Mouse (Mus musculus): ENCODE results near the gene Dcaf8. TPM values are rescaled to one million over a fixed set of nuclear protein-coding genes. Genes with fewer than 3 reads are reported as not detected.

Gene Dcaf8
- total RNA-seq, 2 experiments from 2014 or later: 132 to 146 TPM

DNA sequence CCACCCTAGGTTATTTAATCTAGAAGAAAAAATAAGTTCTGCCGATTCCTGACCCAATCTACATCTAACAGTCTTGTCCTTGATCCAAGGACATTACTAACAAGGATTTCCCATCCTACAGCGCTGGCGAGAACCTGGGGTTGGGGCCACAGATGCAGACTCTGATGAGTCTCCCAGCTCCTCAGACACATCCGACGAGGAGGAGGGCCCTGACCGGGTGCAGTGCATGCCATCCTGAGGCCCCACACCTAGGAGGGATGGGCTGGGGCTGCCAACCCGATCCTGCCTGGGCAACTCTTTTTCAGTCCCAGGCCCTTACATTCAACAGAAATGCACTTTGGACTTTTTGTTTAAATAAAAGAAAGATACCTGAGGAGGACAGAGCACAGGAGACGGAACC is 46.6 kb downstream of the Dcaf8 start:
- no peak for DNase-seq

DNA sequence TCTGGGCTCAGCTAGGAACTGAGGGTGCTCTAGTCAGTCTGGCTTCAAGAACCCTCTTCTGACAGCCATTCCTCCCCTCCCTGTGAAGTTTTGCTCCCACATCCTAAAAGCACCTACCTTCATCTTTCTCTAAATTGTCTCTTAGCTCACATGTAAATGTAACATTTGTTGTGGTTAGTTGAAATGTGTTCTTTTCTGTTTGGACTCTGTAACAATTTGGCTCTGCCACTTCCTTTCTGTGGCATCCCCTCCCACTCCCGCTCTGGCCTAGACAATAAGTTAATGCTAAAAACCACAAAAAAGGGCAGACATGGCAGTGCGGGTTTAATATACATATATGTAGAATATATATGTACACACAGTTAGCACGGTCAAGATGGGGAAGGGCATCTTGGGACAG is 49.3 kb downstream of the Dcaf8 start:
- DNase-seq: no peak

DNA sequence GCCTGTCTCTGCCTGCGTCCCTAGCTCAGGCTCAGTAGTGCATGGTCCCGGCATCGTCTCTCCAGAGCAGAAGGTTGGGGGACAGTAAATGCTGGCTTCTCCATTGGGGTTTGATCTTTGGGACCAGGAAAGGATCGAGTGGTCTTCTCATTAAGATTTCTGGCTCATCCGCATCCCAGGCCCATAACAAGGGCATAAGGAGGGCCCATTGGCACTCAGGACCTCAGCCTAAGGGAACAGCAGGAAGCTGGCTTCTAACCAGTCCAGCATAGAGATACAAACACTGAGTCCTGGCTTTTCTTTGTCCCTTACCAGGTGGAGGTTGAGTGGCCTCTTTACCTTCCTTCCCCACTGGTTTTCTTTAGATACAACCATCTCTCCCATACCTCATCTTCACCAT is 50.0 kb downstream of the Dcaf8 start:
- DNase-seq: no peak

DNA sequence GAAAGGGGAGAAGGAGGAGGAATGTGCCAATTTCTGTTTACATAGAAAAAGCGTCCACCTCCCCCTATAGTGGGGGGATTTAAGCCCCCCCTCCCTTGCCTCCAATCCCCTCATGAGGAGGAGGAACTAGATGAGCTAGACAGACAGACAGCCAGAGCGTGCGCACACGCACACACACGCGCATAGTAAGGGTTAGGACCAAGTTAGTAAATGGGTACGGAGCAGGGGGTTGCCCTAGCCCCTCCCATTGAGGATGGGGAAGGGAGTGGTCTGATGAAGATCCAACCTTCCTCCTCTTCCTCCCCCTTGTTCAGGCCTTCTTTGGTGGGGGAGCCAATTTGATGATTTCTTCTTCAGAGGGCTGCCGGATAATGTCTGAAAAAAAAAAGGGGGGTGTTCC is 50.4 kb downstream of the Dcaf8 start:
- DNase-seq: no peak

DNA sequence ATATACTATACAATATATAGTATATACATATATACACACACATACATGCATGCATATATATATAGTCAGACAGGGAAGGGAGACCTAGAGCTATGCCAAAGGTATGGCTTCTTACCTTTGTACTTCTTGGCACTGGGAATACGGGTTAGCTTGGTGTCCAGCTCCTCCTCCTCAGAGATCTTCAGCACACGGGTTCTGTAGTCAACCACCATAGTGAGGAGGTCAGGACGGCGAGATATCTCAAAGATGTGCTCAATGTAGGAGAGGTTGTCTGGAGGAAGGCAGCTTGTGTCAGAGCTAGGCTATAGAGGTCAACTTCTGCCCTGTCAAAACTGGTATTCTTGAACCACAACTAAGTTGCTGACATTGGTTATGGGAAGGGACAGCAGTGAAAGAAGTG is 51.1 kb downstream of the Dcaf8 start:
- DNase-seq: no peak

DNA sequence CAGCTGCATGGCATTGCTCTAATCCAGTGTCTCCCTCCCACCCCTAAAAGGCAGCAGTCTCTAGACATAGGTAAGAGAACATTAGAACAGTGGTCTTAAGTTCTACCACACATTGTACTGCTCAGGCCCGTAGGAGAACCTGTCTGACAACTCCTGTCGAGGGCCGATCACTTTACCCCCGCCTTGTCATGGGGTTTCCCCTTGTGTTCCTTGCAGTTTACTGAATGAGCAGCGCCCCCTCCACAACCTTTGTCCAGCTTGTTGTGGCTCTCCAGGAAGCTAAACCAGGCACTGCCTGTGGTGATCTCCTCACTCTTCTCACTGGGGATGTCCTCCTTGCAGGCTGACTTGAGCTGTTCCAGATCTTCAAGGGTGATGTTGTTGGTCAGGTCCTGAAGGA is 52.3 kb downstream of the Dcaf8 start:
- DNase-seq: no peak

DNA sequence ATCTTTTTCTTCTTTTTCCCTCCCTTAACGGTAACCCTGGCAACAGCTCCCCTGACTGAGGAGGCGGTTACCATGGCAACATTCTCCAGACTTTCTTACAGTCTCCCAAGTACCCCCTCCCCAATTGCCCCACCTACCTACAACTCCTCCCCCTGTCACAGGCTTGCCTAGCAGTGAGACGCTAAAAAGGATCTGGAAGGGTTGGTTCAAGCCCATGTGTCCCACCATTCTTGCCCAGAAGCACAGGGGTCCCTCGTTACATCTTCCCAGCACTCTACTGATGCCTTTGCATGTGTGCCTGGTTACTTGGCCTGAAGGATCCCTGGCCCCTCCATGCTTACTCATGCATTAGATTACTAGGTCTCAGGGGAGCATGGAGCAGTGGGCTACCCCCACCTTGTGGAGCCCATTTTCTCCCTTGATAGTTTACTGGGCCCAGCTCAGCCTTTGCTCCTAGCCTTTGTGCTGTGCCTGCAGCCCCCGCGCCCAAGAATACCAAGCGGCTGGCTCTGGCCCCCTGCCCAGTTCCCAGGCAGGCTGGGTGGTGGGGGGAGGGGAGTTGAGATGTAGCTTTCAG is 53.1 kb downstream of the Dcaf8 start:
- peak; percentile 45 for DNase-seq

DNA sequence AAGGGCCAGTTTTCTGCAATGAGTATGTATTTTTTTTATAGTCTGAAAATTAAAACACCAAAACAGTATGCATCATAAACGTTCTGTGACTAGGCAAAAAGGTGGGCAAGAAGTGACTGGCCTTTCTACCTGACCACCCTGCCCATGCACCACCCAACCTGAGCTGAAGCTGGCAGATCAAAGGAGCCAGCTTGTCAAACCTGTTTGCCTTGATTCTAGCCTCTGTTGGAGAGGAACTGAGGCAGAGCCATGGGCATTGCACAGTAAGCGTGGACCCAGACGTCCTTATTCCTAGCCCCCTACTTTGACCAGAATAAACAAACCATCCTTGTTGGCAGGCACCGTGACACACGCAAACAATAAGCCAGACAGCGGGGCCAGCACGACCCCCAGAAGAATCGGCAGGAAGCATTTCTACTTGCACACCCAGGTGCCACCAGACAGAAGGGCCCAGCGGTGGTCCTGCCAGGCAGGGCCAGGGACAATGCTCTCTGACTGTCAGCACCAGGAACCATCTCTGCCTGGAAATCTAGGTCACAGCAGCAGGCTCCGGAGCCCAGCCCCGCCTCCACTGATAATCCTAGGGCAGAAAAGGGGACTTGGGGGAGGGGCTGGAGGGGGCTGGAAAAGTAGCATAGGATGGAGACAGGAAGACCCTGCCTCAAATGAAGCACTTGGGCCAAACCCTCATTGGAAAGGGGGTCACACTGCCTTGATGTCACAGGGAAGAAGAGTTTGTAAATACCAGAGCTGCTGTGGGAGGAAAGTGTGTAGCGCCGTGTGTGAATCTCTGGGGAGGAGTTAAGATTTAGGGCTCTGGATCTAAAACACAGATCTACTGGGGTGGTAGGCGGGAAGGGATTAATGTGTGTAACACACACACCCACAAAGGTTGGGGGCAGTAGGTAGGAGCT is 54.3 kb downstream of the Dcaf8 start:
- no peak for DNase-seq

DNA sequence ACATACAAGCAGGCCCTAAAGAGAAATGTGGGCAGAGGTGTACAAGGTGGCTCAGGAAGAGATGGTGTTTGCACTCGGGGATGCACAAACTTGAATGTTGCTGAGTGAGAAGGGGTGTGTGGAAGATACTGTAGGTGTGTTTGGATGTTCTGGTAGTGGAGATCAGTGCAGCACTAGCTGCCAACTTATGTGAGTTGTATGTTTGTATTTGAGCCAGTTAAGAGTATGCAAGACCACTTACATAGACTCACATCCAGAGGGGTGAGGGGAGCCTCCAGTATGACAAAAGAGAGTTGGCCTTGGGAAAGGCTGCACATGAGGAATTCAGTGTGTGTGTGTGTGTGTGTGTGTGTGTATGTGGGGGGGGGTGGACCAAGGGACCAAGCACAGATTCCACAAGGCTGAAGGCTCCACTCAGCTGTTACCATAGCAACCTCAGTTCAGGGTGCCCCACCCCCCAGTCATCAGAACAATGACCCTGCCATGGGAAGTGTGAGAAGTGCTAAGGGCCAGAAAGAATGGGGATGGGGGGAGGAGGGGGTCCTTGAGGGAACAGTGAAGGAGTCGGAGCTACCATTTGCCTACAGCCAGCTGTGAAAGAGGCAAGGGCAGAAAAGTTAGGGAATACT is 55.1 kb downstream of the Dcaf8 start:
- no peak for DNase-seq

DNA sequence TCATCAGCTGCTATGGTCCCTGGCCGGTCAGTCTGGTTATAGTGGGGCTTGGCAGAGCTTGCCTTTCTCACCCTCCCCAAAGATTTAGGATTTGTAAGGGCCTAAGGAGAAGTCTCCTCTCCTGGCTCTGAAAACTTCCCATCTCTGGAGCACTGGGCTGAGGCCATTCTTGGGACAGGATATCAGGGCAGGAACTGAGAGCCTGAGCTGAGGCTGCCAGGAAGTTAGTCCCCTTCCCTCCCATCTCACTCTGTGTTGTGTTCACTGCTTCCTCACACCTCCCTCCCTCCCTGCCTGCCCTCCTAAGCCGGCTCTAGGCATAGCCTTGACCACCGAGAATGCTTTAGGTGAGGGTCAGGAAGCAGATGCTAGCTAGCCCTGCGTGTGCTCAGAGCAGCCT is 55.7 kb downstream of the Dcaf8 start:
- DNase-seq: no peak

DNA sequence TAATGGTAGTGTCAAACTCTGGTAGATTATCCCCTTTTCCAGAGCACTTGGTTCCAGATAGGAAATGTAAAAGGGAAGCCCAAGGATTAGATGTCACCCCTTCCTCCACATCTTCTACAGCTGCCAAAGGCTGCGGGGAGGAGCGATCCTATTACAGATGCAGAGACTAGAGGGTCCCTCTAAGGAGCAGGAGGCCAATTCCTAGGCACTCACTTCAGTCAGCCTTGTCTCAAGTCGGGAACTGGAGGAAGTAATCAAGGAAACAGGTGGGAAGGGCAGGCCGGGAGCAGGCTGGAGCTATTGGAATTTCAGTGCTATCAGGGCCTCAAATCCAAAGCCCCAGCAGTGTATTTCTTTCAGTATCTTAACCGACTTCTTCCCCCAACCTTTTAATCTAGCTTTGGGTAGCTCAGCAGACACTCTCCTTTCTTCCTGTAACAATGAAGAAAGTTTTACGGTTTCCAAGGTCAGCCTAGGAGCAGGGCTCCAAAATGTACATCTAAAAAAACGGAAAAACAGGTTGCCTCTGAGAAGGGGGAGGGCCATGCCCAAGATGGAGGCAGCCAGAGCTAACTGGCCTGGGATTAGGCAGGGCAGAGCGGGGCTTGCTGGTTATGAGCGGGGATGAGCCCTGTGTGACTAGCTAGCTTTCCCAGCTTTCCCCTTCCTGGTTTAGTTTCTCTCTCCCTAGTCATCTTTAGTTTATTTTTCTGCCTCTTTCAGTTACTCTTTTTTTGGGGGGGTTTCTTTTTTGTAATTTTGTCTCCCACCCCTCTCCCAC is 56.3 kb downstream of the Dcaf8 start:
- DNase-seq: no peak

DNA sequence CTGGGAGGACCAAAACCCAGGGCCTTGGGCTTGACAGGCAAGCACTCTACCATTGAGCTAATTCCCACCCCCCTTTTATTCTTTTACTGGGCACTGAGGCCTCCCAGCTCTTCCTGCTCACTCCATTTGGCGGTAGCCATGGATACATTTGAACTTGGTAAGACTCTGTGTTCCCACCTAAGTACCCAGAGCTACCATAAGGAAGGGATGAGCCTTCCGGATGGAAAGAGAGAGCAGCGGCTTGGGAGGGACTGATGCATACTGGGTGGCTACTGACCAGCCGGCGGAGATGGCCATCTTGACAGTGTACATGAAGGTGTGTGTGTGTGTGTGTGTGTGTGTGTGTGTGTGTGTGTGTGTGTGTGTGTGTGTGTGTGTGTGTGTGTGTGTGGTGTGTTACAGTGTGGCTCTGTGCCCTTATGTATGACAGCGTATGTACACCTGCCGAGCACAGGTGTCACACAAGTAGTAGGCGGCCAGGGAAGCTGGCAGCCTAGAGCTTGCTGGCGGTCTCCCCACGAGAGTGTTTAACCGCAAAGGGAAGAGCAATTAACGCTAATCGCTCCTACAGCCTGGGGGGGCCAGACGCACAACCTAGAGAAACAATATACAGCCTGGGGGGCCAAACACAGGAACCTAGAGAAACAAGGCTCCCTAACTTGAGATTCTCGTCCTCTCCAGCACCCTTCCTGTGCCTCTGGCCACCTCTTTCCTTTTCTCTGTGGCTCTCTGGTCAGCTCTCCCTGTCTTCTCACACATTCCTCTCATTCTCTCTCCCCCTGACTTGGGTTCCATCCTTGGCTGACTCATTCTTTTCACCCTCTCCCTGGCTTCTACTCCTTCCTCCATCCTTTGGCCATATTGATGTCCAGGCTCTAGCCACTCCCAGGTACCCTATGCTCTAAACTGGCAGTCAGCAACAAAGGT is 57.2 kb downstream of the Dcaf8 start:
- DNase-seq: no peak

DNA sequence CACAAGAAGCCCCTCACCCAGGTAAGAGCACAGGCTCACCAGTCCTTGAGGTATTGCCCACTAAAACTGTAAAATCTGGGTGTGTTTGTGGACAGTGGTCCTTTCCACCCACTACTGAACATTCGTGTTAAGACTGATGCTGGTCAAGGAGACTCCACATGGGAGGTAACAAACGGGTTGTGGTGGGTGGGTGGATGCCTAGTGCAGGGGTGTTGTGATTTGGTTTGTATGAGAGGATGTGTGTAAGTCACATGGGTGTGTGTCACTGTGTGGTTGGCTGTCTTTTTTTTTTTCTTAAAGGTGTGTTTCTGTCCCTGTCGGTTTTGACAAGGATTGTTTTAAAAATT is 57.8 kb downstream of the Dcaf8 start:
- DNase-seq: no peak

DNA sequence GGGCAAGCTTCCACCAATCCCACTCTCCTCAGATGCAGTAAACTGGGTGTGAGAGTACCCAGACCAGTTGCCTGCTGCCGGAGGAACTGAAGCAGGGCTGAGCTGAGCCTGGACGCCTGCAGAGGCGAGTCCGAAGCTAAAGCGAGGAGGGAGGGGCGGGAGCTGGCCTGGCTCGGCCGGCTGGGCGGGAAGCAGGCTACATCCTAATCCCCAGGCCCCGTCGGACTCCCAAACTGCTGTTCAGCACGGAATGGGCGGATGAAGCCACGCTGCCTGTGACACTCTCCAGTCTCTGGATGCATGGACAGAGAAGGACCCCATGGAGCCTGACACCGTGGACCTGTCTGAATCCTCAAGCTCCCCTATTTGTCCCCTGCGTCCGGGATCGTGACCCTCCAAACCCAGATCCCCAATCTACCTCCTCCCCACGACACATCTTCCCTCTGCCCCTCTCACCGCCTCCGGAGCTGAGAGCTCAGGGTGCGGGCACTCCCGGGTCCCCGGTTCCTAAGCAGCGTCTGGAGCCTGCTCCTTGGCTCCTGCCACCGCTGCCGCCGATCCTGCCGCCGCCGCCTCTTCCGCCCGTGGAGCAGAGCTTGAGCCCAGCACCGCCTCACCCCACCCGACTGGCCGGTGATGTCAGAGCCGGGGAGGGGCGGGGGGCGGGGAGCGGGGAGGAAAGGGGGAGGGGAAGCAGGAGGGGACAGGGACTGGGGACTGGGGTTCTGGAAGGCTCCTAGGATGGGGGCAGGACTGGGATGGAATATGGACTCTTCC is 58.4 kb downstream of the Dcaf8 start, which contains the start of gene Pea15a:
Gene Pea15a, minus strand, starts transcription at position 664 of the 777 bp plus-strand sequence.
- DNase-seq: peak; percentile 78

DNA sequence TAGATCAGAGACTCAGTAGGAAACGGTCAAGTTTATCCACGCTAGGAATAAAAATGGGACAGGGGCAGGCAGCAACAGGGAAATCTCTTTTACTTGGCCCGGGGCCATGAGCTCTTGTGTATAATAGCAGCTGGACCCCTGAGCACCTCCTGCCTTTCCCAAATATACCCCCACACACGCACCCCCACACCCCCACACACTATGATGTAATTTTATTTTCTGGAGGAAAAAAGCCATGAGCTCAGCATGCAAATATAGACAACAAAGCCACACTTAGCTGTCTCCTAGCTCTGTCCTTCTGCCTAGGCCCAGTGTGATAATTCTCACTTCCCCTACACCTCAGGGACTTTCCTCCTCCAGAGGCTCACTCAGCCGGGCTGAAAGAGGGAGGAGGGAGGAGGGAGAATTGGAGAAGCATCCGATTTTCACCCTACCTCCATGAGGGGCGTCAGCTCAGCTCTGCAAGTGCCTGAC is 59.3 kb downstream of the Dcaf8 start:
- no peak for DNase-seq

DNA sequence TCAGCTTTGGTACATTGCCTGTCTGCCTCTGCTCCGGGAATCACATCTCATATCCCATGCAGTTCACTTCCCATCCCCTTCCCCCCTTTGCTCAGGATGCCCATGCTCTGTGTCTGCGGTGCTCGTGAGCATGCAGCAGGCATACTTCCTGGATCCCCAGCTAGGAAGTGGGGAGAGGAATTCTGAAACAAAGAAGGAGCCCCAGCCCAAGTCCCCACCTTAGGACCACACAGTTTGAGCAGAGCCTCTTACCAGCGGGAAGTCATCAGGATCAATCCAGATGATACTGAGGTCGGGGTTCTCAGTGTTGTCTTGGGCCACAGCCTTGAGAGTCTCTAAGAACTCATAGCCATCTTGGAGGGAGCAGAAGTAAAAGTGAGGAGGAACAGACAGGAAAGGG is 64.9 kb downstream of the Dcaf8 start:
- DNase-seq: no peak

DNA sequence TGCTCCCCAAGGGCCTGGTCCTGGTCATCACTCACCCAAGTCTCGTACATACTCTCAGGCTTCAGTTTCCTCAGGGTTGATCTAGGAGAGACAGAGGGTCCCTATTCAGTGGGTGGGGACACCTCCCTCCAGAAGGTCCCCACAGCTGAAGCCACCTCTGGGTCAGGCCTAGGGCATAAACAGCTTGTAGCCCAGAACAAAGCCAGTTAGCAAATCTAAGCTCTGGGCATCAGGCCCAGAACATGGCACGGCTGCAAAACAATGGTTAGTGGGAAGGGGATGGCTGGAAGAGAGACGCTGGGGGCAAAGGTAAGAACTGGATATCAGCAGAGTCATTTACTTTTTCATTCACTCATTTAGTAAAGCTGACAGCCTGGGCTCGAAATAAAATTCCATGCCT is 65.9 kb downstream of the Dcaf8 start:
- no peak for DNase-seq

DNA sequence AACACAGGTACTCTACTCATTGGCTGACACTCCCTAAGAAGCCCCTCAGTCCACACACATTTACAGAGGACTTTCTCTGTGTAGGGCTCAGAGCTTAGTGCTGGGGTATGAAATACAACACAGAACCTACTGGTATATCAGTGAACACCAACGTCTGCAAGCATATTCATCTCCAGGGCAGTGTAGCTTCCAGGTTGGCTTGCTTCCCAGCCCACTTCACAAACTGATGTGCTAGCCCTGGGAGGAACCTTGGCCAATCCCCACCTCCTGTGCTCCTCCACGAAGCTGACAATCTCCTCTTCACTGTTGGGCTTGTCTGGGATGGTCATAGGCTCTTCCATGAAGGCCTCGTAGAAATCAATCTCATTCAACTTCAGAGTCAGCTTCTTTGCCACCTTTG is 66.9 kb downstream of the Dcaf8 start:
- DNase-seq: peak; percentile 67

DNA sequence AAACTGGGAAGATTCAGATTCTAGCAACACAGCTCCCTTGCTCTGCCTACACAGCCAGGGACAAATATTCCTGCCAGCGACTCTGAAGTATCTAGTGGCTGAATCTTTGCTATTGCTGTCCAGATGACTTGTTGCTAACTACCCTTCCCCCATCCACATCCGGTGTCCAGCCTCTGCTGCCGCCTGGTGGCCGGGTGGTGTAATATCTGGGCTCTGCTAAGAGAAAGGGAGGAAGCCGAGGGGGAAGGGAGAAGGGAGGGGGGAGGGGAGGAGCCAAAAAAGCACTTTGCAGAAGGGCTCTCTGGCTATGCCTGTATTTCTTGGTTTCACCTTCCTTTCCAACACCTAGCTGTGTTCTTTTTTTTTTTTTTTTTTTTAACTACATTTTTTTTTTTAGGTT is 69.3 kb downstream of the Dcaf8 start:
- DNase-seq: peak; percentile 94

DNA sequence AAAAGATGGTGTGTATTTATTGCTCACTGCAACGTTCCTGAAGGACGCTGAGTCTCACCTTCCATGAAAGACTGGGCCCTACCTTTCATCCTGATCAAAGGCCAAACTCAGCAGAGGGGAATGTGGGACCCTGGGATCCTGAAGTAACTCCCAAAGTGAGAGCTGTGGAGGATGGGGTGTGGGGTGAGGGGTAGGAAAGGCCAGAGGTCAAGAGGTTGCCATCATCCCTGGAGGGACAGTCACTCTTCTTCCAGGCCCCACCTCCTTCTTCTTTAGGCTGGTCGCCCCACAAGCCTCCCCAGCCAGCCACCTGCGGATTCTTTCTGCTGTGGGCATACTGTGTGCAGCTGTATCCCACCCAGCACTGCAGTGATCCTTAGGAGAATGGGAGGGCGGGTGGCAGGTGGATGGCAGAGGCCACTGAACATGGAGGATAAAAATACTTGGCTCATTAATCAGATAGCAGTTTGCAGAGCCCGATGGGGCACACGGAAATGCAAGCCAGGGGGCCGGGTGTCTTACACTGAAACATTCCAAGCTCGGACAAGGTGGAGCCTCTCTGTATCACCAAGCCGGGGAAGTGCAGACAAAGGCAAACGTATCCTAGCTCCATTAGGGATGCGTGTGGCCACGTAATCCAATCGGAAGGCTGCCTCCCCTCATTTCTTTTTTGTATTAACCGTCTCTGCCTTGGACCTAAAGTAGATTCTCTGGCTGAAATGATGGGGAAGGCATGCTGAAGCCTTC is 70.5 kb downstream of the Dcaf8 start:
- peak; percentile 34 for DNase-seq
